Mouse (Mus musculus): ENCODE measurements around the gene Zfyve28. TPM values are rescaled to one million over a fixed set of nuclear protein-coding genes. Genes with fewer than 3 reads are reported as not detected.

The Zfyve28 gene
- total RNA-seq, 1 experiment from 2014 or later, result 0.67 TPM

GRCm38 (mm10) chr5:34229503-34229902 lies 58.7 kb downstream of the Zfyve28 start:
- no peak for ATAC-seq (replicated peaks; ENCODE audit: insufficient number of reproducible peaks, low FRiP score, low TSS enrichment, poor library complexity, severe bottlenecking)

DNA sequence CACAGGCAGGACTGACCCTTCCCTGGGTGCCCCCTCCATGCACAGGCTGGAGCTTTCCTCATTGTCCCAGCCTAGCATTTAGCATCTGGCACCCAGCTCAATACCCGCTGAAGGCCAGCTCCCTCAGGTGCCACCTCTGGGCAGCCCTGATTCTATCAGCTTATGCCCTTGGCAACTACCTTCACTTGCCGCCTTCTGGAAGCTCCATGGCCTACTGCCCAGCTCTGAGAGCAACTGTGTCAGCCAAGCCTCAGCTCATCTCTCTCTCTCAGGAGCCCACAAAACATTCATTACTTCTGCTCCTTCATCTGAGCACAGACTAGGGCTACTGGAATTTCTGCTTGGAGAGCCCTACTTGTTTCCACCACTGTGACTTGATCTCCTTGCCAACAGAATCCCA lies 62.7 kb downstream of the Zfyve28 start:
- ATAC-seq (replicated peaks; ENCODE audit: insufficient number of reproducible peaks, low FRiP score, low TSS enrichment, poor library complexity, severe bottlenecking), result no peak

GRCm38 (mm10) chr5:34224515-34224914 lies 63.7 kb downstream of the Zfyve28 start:
- ATAC-seq (replicated peaks; ENCODE audit: insufficient number of reproducible peaks, low FRiP score, low TSS enrichment, poor library complexity, severe bottlenecking), result no peak

- no peak for ATAC-seq (replicated peaks; ENCODE audit: insufficient number of reproducible peaks, low FRiP score, low TSS enrichment, poor library complexity, severe bottlenecking)
Measured at GRCm38 (mm10) chr5:34220001-34220400, 68.2 kb downstream of the Zfyve28 start.

GRCm38 (mm10) chr5:34218672-34219071 lies 69.6 kb downstream of the Zfyve28 start:
- no peak for ATAC-seq (replicated peaks; ENCODE audit: insufficient number of reproducible peaks, low FRiP score, low TSS enrichment, poor library complexity, severe bottlenecking)

GRCm38 (mm10) chr5:34217756-34218155 lies 70.5 kb downstream of the Zfyve28 start:
- ATAC-seq (replicated peaks; ENCODE audit: insufficient number of reproducible peaks, low FRiP score, low TSS enrichment, poor library complexity, severe bottlenecking), result no peak

DNA sequence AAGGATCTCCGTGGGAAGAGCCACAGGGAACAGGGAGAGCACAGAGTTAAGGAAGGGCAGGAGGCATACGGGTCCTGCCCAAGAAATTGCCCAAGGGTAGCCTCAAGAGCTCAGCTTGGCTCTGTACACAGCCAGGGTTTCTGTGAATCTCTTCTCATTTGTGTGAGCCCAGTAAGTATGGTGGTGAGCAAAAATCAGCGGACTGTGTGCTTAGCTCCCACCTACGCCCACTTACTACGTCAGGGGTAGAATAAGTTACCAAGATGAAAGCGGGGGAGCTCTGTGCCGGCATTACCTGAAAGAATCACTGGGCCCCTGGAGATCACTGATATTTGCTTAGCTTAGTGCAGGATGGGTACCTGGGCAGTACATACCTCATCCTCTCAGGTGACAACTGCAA lies 72.2 kb downstream of the Zfyve28 start:
- ATAC-seq (replicated peaks; ENCODE audit: insufficient number of reproducible peaks, low FRiP score, low TSS enrichment, poor library complexity, severe bottlenecking), result no peak

- ATAC-seq (replicated peaks; ENCODE audit: insufficient number of reproducible peaks, low FRiP score, low TSS enrichment, poor library complexity, severe bottlenecking), result no peak
Measured at GRCm38 (mm10) chr5:34213659-34214058, 74.6 kb downstream of the Zfyve28 start.

DNA sequence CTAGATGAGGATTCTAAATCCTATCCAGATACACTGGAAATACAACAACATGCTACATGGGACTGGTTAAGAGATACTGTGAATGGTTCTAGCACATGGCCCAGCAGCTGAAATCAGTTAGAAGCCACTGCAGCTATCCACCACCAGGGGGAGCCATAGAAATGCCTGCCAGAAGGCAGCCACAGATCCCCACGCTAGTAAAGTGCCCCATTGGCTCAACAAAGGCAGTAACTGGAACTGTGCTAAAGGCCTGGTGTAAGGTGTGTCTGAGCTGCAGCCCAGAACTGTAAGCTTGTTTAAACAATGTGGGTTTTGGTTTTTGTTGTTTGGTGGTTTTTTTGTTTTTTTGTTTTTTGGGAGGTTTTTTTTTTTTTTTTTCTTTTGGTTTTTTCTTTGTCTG lies 78.0 kb downstream of the Zfyve28 start:
- peak; percentile 85 for ATAC-seq (replicated peaks; ENCODE audit: insufficient number of reproducible peaks, low FRiP score, low TSS enrichment, poor library complexity, severe bottlenecking)

- ATAC-seq (replicated peaks; ENCODE audit: insufficient number of reproducible peaks, low FRiP score, low TSS enrichment, poor library complexity, severe bottlenecking), result no peak
Measured at GRCm38 (mm10) chr5:34207503-34207902, 80.7 kb downstream of the Zfyve28 start.

DNA sequence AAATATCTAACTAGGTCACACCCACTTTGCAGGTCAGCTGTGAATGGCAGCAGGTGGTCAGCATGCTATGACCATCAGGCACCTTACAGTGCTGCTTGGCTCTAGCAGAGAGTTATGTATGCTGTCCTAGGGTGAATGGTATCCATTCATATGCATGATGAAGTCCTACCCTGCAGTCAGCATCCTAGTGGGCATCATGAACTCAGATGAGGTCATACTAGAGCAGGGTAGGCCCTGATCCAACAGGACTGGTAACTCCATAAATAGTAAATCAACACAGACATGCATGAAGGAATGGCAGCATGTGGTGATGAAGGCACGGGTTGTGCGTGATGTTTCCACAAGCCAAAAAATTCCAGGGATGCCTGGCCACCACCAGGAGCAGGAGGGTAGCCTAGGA lies 82.5 kb downstream of the Zfyve28 start:
- ATAC-seq (replicated peaks; ENCODE audit: insufficient number of reproducible peaks, low FRiP score, low TSS enrichment, poor library complexity, severe bottlenecking), result no peak

DNA sequence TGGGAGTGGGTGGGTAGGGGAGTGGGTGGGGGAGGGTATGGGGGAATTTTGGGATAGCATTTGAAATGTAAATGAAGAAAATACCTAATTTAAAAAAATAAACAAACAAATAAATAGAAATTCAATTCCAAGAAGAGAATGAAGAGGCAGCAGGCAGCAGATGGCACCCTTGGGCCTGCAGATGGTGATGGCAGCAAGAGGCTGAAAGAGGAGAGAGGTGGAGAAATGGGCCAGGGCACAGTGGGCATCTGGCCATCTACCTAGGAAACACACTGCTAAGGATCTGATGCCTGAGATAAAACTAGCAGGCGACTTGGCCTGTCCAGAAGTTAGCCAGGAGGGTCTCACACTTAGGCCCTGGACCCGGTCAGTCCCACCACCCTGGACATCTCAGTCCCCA lies 83.3 kb downstream of the Zfyve28 start:
- no peak for ATAC-seq (replicated peaks; ENCODE audit: insufficient number of reproducible peaks, low FRiP score, low TSS enrichment, poor library complexity, severe bottlenecking)

GRCm38 (mm10) chr5:34202006-34202405 lies 86.2 kb downstream of the Zfyve28 start:
- ATAC-seq (replicated peaks; ENCODE audit: insufficient number of reproducible peaks, low FRiP score, low TSS enrichment, poor library complexity, severe bottlenecking), result no peak

GRCm38 (mm10) chr5:34201396-34201795 lies 86.9 kb downstream of the Zfyve28 start:
- ATAC-seq (replicated peaks; ENCODE audit: insufficient number of reproducible peaks, low FRiP score, low TSS enrichment, poor library complexity, severe bottlenecking), result no peak

- no peak for ATAC-seq (replicated peaks; ENCODE audit: insufficient number of reproducible peaks, low FRiP score, low TSS enrichment, poor library complexity, severe bottlenecking)
Measured at GRCm38 (mm10) chr5:34198615-34199014, 89.6 kb downstream of the Zfyve28 start.

GRCm38 (mm10) chr5:34197243-34197642 lies 91.0 kb downstream of the Zfyve28 start:
- no peak for ATAC-seq (replicated peaks; ENCODE audit: insufficient number of reproducible peaks, low FRiP score, low TSS enrichment, poor library complexity, severe bottlenecking)

GRCm38 (mm10) chr5:34196423-34196822 lies 91.8 kb downstream of the Zfyve28 start:
- ATAC-seq (replicated peaks; ENCODE audit: insufficient number of reproducible peaks, low FRiP score, low TSS enrichment, poor library complexity, severe bottlenecking), result peak; percentile 65

DNA sequence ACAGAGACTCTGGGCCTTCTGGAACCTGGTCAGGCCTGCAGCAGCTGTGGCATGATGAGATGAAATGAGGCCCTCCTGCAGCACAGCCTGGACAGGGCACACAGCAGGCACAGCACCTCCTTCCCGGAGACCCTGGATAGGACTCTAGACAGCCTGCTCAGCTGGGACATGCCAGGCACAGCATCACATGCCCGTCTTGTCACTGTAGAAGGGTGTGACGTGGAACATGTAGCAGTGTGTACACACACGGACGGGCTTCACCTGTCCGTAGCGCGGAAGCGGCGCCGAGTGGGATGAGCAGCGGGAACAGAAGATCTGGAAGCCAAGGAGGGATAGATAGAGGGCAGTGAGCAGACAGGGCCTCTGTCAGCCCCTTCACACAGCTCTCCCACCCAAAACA lies 92.5 kb downstream of the Zfyve28 start:
- no peak for ATAC-seq (replicated peaks; ENCODE audit: insufficient number of reproducible peaks, low FRiP score, low TSS enrichment, poor library complexity, severe bottlenecking)

DNA sequence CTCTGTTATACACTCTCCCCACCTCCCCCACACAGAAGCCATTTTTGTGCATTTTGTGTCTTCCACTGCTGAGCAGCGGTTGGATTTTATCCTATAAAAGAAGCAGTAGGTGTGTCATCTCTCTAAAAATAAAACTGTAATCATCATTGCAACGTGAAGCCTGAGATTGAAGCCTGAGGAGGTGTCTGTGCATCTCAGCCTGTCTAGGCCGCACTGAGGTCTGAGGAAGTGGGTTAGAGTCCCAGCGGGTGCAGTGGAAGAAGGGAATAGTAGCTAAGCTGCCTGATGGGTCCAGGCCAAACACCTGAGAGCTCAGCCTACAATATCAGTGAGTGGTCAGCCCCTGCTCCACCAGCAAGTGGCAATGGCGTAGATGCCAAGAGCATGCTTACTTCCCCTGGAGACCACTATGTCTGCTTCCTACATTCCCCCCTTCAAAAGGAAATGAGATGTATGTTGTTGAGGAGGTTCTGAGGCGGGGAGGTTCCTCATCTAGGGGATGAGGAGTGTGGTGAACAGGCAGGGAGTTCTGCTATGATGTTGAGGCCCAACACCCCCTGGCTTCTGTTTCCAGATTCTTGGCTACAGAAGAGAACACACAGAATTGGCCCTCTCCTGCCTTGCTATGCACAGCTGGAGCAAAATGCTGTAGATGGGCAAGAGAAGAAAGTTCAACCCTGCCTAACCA lies 93.1 kb downstream of the Zfyve28 start:
- ATAC-seq (replicated peaks; ENCODE audit: insufficient number of reproducible peaks, low FRiP score, low TSS enrichment, poor library complexity, severe bottlenecking), result no peak

DNA sequence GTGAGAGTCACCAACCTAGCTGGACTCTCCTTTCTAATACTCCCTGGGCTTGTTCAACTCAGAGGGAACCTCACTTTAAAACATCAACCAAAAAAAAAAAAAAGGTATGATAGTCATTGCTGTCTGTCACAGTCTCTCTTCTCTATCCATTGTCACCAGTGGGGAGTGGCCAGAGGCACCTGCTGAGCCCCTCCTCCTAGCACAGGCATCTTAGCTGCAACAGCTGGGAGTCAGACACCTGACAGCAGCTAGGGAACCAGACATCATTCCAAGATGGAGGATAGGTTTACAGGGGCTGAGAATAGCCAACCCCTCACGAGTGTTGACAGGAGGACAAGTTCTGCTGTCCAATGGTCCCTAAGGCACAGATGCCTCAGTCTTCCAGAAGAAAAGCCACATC lies 93.8 kb downstream of the Zfyve28 start:
- ATAC-seq (replicated peaks; ENCODE audit: insufficient number of reproducible peaks, low FRiP score, low TSS enrichment, poor library complexity, severe bottlenecking), result no peak

GRCm38 (mm10) chr5:34191843-34192242 lies 96.4 kb downstream of the Zfyve28 start:
- no peak for ATAC-seq (replicated peaks; ENCODE audit: insufficient number of reproducible peaks, low FRiP score, low TSS enrichment, poor library complexity, severe bottlenecking)

All from monocyte, adult 5-6 weeks (primary cell).